Mouse (Mus musculus) stomach, embryonic 16.5 days (tissue): ENCODE data around the gene Srgap2. TPM values are rescaled to one million over a fixed set of nuclear protein-coding genes. Genes with fewer than 3 reads are reported as not detected.

Experiments
- ATAC-seq: fragments of 200-750 bp; cut with Nextera tagmentation; 2 replicates; pipeline ENCODE4 v1.8.0; 2017; ENCODE audit warnings: moderate number of reproducible peaks, moderate TSS enrichment; ENCODE audit not compliant: insufficient read depth, low FRiP score
- H3K27ac ChIP-seq: fragments of 300-500 bp; sonication (generic); 2 replicates; pipeline ENCODE4 v1.5.1; 2014; ENCODE audit warnings: low read length
- H3K27me3 ChIP-seq: fragments of 300-500 bp; sonication (generic); 2 replicates; pipeline ENCODE4 v1.6.1; 2014; ENCODE audit warnings: low read length, control low read depth, mixed read lengths; ENCODE audit not compliant: control insufficient read depth, insufficient read depth
- H3K36me3 ChIP-seq: fragments of 300-500 bp; sonication (generic); 2 replicates; pipeline ENCODE4 v1.6.1; 2014; ENCODE audit warnings: low read length; ENCODE audit not compliant: control insufficient read depth, insufficient read depth
- H3K4me1 ChIP-seq: fragments of 300-500 bp; sonication (generic); 2 replicates; pipeline ENCODE4 v1.6.1; 2014; ENCODE audit warnings: low read length, control low read depth, mixed read lengths; ENCODE audit not compliant: control insufficient read depth, insufficient read depth
- H3K4me2 ChIP-seq: fragments of 300-500 bp; sonication (generic); 2 replicates; pipeline ENCODE4 v1.6.1; 2014; ENCODE audit warnings: low read depth, low read length, mixed read lengths
- H3K4me3 ChIP-seq: fragments of 300-500 bp; sonication (generic); replicated peaks from 2 replicates; pipeline ENCODE4 v1.5.1; 2014; ENCODE audit warnings: mild to moderate bottlenecking, low read length
- H3K9ac ChIP-seq: fragments of 300-500 bp; sonication (generic); 2 replicates; pipeline ENCODE4 v1.6.1; 2014; ENCODE audit warnings: low read length
- H3K9me3 ChIP-seq: fragments of 300-500 bp; sonication (generic); replicated peaks from 2 replicates; pipeline ENCODE4 v1.6.1; 2016; ENCODE audit warnings: low read length, control low read depth; ENCODE audit not compliant: control insufficient read depth
- WGBS: fragments of 180-500 bp; shearing (Covaris S2); extraction: QIAGEN DNeasy Blood & Tissue Kit; methylation state at CpG from one replicate; pipeline ENCODE4 v1.1.7; 2014; 5-methylcytosine and 5-hydroxymethylcytosine counted together
- polyA plus RNA-seq: library from polyadenylated mRNA; unstranded; fragments of >200 nt; fragmentation: Nextera tagmentation; extraction: Ambion mirVana; gene quantifications from 2 replicates; pipeline ENCODE4 v1.2.1, GENCODE M21; 2015

Srgap2 gene
- polyA plus RNA-seq, 1 experiment from 2014 or later = 14.2 TPM

- Histone ChIP-seq H3K4me3 (no peak overlapping the region), H3K4me1 (no peaks in the 10 kb centered on the region), H3K27me3 (no peaks in the 10 kb centered on the region), H3K27ac (no peak overlapping the region), H3K9me3 (no peaks in the 10 kb centered on the region), H3K9ac (no peak overlapping the region), H3K4me2 (no peak overlapping the region), H3K36me3 (no peaks in the 10 kb centered on the region; the same call in 1 of the 2 replicates)
- no peak for ATAC-seq
- WGBS = 92% methylated on average over 9 of the region's 9 CpGs
These were observed 229.0 kb downstream of the Srgap2 start for GRCm38 (mm10) chr1:131298171-131298570.

GRCm38 (mm10) chr1:131296726-131297125 is 230.4 kb downstream of the Srgap2 start:
- Histone ChIP-seq H3K36me3 (peaks cover 4% of the 10 kb centered on the region; the same call in 1 of the 2 replicates), H3K27me3 (no peaks in the 10 kb centered on the region), H3K9ac (no peak overlapping the region), H3K4me2 (no peak overlapping the region), H3K27ac (no peak overlapping the region), H3K4me1 (no peaks in the 10 kb centered on the region), H3K4me3 (no peak overlapping the region), H3K9me3 (no peaks in the 10 kb centered on the region)
- no peak for ATAC-seq
- WGBS = 88% methylated on average over 7 of the region's 7 CpGs

GRCm38 (mm10) chr1:131295200-131295599 is 232.0 kb downstream of the Srgap2 start:
- Histone ChIP-seq H3K36me3 (peaks cover 5% of the 10 kb centered on the region; the same call in 1 of the 2 replicates), H3K9ac (no peak overlapping the region), H3K27me3 (no peaks in the 10 kb centered on the region), H3K27ac (no peak overlapping the region), H3K4me2 (no peak overlapping the region), H3K4me3 (no peak overlapping the region), H3K9me3 (no peaks in the 10 kb centered on the region), H3K4me1 (no peaks in the 10 kb centered on the region)
- 87% methylated on average over 8 of the region's 8 CpGs for WGBS
- ATAC-seq = no peak

GRCm38 (mm10) chr1:131293922-131294250 is 233.3 kb downstream of the Srgap2 start:
- Histone ChIP-seq H3K27ac (no peak overlapping the region), H3K9me3 (no peaks in the 10 kb centered on the region), H3K27me3 (no peaks in the 10 kb centered on the region), H3K4me1 (no peaks in the 10 kb centered on the region), H3K36me3 (0 out of 2 replicates have a peak, but pooled peaks cover 5% of the 10 kb centered on the region), H3K9ac (no peak overlapping the region), H3K4me2 (no peak overlapping the region), H3K4me3 (no peak overlapping the region)
- no peak for ATAC-seq
- 94% methylated on average over 2 of the region's 2 CpGs for WGBS

- Histone ChIP-seq H3K36me3 (0 out of 2 replicates have a peak, but pooled peaks cover 5% of the 10 kb centered on the region), H3K9me3 (no peaks in the 10 kb centered on the region), H3K4me1 (no peaks in the 10 kb centered on the region), H3K27ac (no peak overlapping the region), H3K4me3 (no peak overlapping the region), H3K27me3 (no peaks in the 10 kb centered on the region), H3K9ac (no peak overlapping the region), H3K4me2 (no peak overlapping the region)
- ATAC-seq = no peak
- WGBS = 80% methylated on average over 4 of the region's 4 CpGs
These were observed 233.8 kb downstream of the Srgap2 start for GRCm38 (mm10) chr1:131293221-131293921.

GRCm38 (mm10) chr1:131290648-131291047 is 236.5 kb downstream of the Srgap2 start:
- Histone ChIP-seq H3K27me3 (no peaks in the 10 kb centered on the region), H3K9ac (no peak overlapping the region), H3K4me2 (no peak overlapping the region), H3K4me3 (no peak overlapping the region), H3K9me3 (no peaks in the 10 kb centered on the region), H3K4me1 (no peaks in the 10 kb centered on the region), H3K36me3 (0 out of 2 replicates have a peak, but pooled peaks cover 5% of the 10 kb centered on the region), H3K27ac (no peak overlapping the region)
- 39% methylated on average over 2 of the region's 2 CpGs for WGBS
- no peak for ATAC-seq

GRCm38 (mm10) chr1:131288938-131289337 is 238.2 kb downstream of the Srgap2 start:
- no peak for ATAC-seq
- Histone ChIP-seq H3K9me3 (no peaks in the 10 kb centered on the region), H3K9ac (no peak overlapping the region), H3K4me1 (no peaks in the 10 kb centered on the region), H3K27ac (no peak overlapping the region), H3K4me3 (no peak overlapping the region), H3K4me2 (no peak overlapping the region), H3K36me3 (0 out of 2 replicates have a peak, but pooled peaks cover 5% of the 10 kb centered on the region), H3K27me3 (no peaks in the 10 kb centered on the region)
- WGBS = 83% methylated on average over 6 of the region's 6 CpGs

- Histone ChIP-seq H3K27me3 (no peaks in the 10 kb centered on the region), H3K9ac (no peak overlapping the region), H3K4me3 (no peak overlapping the region), H3K27ac (no peak overlapping the region), H3K4me2 (no peak overlapping the region), H3K4me1 (no peaks in the 10 kb centered on the region), H3K36me3 (0 out of 2 replicates have a peak, but pooled peaks cover 5% of the 10 kb centered on the region), H3K9me3 (no peaks in the 10 kb centered on the region)
- no peak for ATAC-seq
- 57% methylated on average over 2 of the region's 2 CpGs for WGBS
These were observed 239.9 kb downstream of the Srgap2 start for GRCm38 (mm10) chr1:131287267-131287666.

- 73% methylated on average over 5 of the region's 5 CpGs for WGBS
- Histone ChIP-seq H3K36me3 (0 out of 2 replicates have a peak, but pooled peaks cover 2% of the 10 kb centered on the region), H3K9ac (no peak overlapping the region)
These were observed 240.3 kb downstream of the Srgap2 start for GRCm38 (mm10) chr1:131286803-131287202.

More at GRCm38 (mm10) chr1:131286803-131287202, 240.3 kb downstream of the Srgap2 start:
- no peak overlapping the region for H3K4me3 ChIP-seq
- ATAC-seq = no peak
- H3K4me1 ChIP-seq = 0 out of 2 replicates have a peak, but pooled peaks cover under 1% of the 10 kb centered on the region
- no peak overlapping the region for H3K27ac ChIP-seq
- no peaks in the 10 kb centered on the region for H3K9me3 ChIP-seq
- H3K4me2 ChIP-seq = no peak overlapping the region
- no peaks in the 10 kb centered on the region for H3K27me3 ChIP-seq
